Mouse (Mus musculus) MN1 (cell line): Measurements from ENCODE around the gene Nat8l.

Source experiments
- DNase-seq: peaks from one replicate; pipeline ENCODE4 v3.0.0-alpha.2; 2016; ENCODE audit warnings: low spot score

Gene Nat8l

GRCm38 (mm10) chr5:34004618-34005017 is 8.8 kb downstream of the Nat8l start:
- no peak for DNase-seq

- no peak for DNase-seq
Measured at GRCm38 (mm10) chr5:34006832-34007231, 11.0 kb downstream of the Nat8l start.

GRCm38 (mm10) chr5:34007392-34007941 is 11.7 kb downstream of the Nat8l start:
- no peak for DNase-seq

- no peak for DNase-seq
Measured at GRCm38 (mm10) chr5:34014652-34015051, 18.9 kb downstream of the Nat8l start.

DNA sequence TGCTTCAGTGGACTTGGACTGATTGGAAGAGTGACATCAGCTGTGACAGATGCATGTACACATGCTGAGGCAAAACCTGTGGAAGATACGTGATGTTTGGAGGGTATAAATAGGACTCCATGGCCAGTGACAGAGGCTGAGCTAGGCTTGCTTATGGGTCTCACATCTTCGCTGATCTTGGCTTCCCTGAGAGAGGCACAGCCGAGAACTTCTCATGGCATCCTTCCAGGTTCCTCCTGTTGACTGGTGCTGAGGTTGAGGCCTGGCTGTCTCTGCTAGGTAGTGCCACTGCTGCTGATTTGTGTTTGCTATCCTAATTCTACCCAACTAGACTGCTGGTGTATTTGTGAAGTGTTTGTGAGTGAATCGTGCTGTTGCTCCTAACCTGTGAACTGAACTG is 23.2 kb downstream of the Nat8l start:
- DNase-seq = no peak

GRCm38 (mm10) chr5:34030101-34030500 is 34.3 kb downstream of the Nat8l start:
- no peak for DNase-seq

DNA sequence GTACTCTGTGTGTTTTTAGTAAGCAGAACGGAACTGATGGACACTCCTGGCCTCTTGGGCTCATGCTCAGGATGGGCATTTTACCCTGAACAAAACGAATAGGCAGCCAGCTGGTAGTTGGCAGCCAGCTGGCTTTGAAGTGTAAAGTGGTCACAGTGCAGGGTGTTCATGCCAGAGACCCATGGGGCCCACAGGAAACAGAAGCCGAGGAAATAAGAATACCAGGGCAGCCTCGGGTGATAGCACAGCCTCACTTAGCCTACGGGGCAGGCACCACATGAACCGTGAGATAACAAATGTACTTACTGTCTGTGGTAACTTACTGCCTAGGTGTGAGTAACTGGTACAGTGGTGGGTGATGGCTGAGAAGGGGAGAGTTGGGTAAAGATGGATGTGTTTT is 35.2 kb downstream of the Nat8l start:
- DNase-seq = no peak

DNA sequence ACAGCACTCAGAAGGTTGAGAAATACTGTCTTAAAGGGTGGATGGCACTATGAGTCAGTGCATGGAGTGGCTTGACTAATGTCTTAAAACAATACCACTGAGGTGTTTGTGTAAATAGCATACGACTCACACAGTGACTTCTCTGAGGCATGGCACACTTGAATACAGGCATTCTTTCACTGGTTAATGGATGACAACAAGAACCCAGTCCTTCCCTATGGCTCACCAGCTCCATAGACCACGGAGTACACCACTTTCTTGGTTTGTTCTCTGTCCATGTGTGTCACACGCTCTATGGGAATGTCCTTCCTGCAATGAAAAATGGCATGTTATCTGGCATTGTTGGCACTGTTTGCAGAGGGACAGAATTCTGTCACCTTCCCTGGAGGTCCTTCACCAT is 36.7 kb downstream of the Nat8l start:
- no peak for DNase-seq
